Mouse (Mus musculus) lung, adult 18-20 months (tissue): ENCODE measurements around the gene Slc8a2.

ENCODE experiments used
- DNase-seq, 2 experiments: peaks; one replicate each; pipeline ENCODE4 v3.0.0; 2022; ENCODE audit warnings: mixed read lengths in 2 of 2

Gene Slc8a2

GRCm38 (mm10) chr7:16172586-16173140 lies 43.0 kb downstream of the Slc8a2 start:
- no peak for DNase-seq

- DNase-seq: no peak
These were observed 43.5 kb downstream of the Slc8a2 start for GRCm38 (mm10) chr7:16173146-16173545.

- peak; percentile 31 to 42 for DNase-seq
These were observed 45.2 kb downstream of the Slc8a2 start, which contains the start of gene Meis3 for GRCm38 (mm10) chr7:16174597-16175541. TSS of gene Meis3 (plus strand) at chr7:16175090.

GRCm38 (mm10) chr7:16175542-16175931 lies 45.9 kb downstream of the Slc8a2 start:
- no peak for DNase-seq

GRCm38 (mm10) chr7:16178114-16178513 lies 48.5 kb downstream of the Slc8a2 start:
- DNase-seq: no peak

- DNase-seq: peak in 1 of 2 experiments; percentile 39
These were observed 54.0 kb downstream of the Slc8a2 start for GRCm38 (mm10) chr7:16183663-16184062.

- no peak for DNase-seq
These were observed 57.9 kb downstream of the Slc8a2 start for GRCm38 (mm10) chr7:16187494-16187893.

GRCm38 (mm10) chr7:16192315-16192714 lies 62.7 kb downstream of the Slc8a2 start:
- DNase-seq: peak; percentile 69 to 70

GRCm38 (mm10) chr7:16193702-16194101 lies 64.1 kb downstream of the Slc8a2 start:
- DNase-seq: no peak

GRCm38 (mm10) chr7:16196616-16197015 lies 67.0 kb downstream of the Slc8a2 start:
- no peak for DNase-seq

- DNase-seq: no peak
These were observed 67.5 kb downstream of the Slc8a2 start for GRCm38 (mm10) chr7:16197166-16197565.

GRCm38 (mm10) chr7:16198540-16198939 lies 68.9 kb downstream of the Slc8a2 start:
- DNase-seq: no peak

GRCm38 (mm10) chr7:16201136-16201535 lies 71.5 kb downstream of the Slc8a2 start:
- DNase-seq: no peak

GRCm38 (mm10) chr7:16202756-16203504 lies 73.3 kb downstream of the Slc8a2 start:
- no peak for DNase-seq

GRCm38 (mm10) chr7:16203505-16203903 lies 73.9 kb downstream of the Slc8a2 start:
- DNase-seq: no peak

GRCm38 (mm10) chr7:16204791-16205190 lies 75.2 kb downstream of the Slc8a2 start:
- DNase-seq: peak in 1 of 2 experiments; percentile 18

- peak in 1 of 2 experiments; percentile 21 for DNase-seq
These were observed 77.5 kb downstream of the Slc8a2 start for GRCm38 (mm10) chr7:16207076-16207475.

GRCm38 (mm10) chr7:16207496-16207895 lies 77.9 kb downstream of the Slc8a2 start:
- DNase-seq: peak; percentile 49 to 60

- peak in 1 of 2 experiments; percentile 20 for DNase-seq
These were observed 79.4 kb downstream of the Slc8a2 start for GRCm38 (mm10) chr7:16208781-16209665.
